8 mouse cellular contexts compared by ENCODE assay signal in the genomic region with DNA sequence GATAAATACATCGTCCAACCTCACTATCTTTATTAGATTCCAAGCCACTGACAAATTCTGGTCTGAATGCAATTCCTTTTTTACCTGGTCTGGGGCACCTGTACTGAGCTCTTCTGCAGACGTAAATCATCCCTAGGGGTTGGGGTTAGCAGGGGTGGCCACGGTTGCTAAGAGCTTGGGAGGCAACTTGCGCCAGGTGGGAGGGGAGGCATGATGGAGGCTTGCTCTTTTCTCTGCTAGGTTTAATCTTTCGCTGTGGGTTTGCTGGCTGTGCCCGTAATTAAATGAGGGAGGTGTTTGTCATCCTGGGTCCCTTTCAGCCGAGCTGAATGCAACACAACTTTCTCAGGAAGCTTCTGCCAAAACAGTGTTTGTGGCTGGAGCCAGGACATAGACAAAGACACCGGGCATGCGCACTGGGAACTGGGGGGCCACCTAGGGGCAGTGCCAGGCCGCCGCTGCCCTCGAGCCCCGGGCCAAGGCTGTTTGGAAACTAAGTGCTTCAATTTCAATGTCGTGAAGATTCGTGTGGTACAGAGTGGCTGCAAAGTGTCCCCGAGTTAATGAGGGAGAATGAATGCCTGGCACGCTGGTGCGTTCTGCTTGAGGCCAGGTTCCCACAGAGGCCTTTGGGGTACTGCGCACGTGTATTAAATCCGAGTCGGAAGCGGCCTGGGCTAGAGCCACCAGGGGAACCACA.
A peak's percentile ranks its signal among the peaks of the same experiment; 100 is the strongest.
DNase-seq lines count a peak whose midpoint lies in the region; ATAC-seq lines count a peak whose summit lies in the region.

No protein-coding gene starts in this region.

- peak overlapping the region; percentile 60 for H3K27ac ChIP-seq in hindbrain, embryonic 13.5 days

- no peaks in the 10 kb centered on the region for H3K27me3 ChIP-seq in hindbrain, embryonic 13.5 days

- DNase-seq in cerebellum, adult 11 months: no peak
- DNase-seq in cerebellum, adult 18-20 months: peak; percentile 52 to 59
- DNase-seq in left cerebral cortex, postnatal 14 days (ENCODE audit: low spot score in 2 of 2): peak; percentile 55 to 73
- DNase-seq in right cerebral cortex, postnatal 10 days (ENCODE audit: low spot score in 2 of 2): peak; percentile 84 to 87
- DNase-seq in adrenal gland, postnatal 4 days (ENCODE audit: low spot score in 2 of 2): no peak
- DNase-seq in gastrocnemius, postnatal 10 days: no peak

- peaks cover 44% of the 10 kb centered on the region for H3K4me1 ChIP-seq in hindbrain, embryonic 13.5 days (replicated peaks)

- 54% methylated on average over 23 of the region's 23 CpGs for WGBS in hindbrain, embryonic 13.5 days

- intact Hi-C loops in left cerebral cortex, postnatal 14 days (cut with DNase I): no loop called here

- H3K9me3 ChIP-seq in hindbrain, embryonic 13.5 days: no peaks in the 10 kb centered on the region

- peak; percentile 26; the same call in 1 of the 2 replicates for ATAC-seq in cerebellum, adult (ENCODE audit: insufficient number of reproducible peaks, low FRiP score, low TSS enrichment)
- peak; percentile 78 for ATAC-seq in hindbrain, embryonic 13.5 days (ENCODE audit: low FRiP score)

- no peak overlapping the region; the same call in 1 of the 2 replicates for H3K4me2 ChIP-seq in hindbrain, embryonic 13.5 days

- H3K36me3 ChIP-seq in hindbrain, embryonic 13.5 days: no peaks in the 10 kb centered on the region

- H3K4me3 ChIP-seq in hindbrain, embryonic 13.5 days: no peak overlapping the region

- H3K9ac ChIP-seq in hindbrain, embryonic 13.5 days: no peak overlapping the region

Comparison
In these comparisons a context has a peak if more than half of its experiments do, and no peak if none do; other contexts are left out.
1. DNase-seq: peak in cerebellum, adult 18-20 months (2 of 2), left cerebral cortex, postnatal 14 days (2 of 2) and right cerebral cortex, postnatal 10 days (2 of 2); none in cerebellum, adult 11 months (single experiment), adrenal gland, postnatal 4 days (0 of 2) and gastrocnemius, postnatal 10 days (single experiment).